Mouse (Mus musculus) C2C12 (cell line): Measurements from ENCODE around the gene Csf3r.

Experiments used
- CTCF ChIP-seq: IDR thresholded peaks from one replicate; pipeline ENCODE4 v1.5.1; 2011; ENCODE audit not compliant: control insufficient read depth, insufficient read depth, insufficient read length
- FOSL1 ChIP-seq: IDR thresholded peaks from one replicate; pipeline ENCODE4 v1.8.0; 2011; ENCODE audit warnings: mild to moderate bottlenecking, low read length; ENCODE audit not compliant: poor library complexity, insufficient read depth, severe bottlenecking
- MAX ChIP-seq: IDR thresholded peaks from one replicate; pipeline ENCODE4 v1.6.1; 2011; ENCODE audit warnings: mild to moderate bottlenecking, control low read depth
- MYOD1 ChIP-seq: IDR thresholded peaks from one replicate; pipeline ENCODE4 v1.6.1; 2011; ENCODE audit warnings: low read depth; ENCODE audit not compliant: control insufficient read depth, insufficient read length
- MYOG ChIP-seq: IDR thresholded peaks from one replicate; pipeline ENCODE4 v1.6.1; 2011; ENCODE audit not compliant: control insufficient read depth, insufficient read length; ENCODE audit errors: extremely low read depth
- USF1 ChIP-seq: IDR thresholded peaks from one replicate; pipeline ENCODE4 v1.6.1; 2011; ENCODE audit warnings: low read depth, mild to moderate bottlenecking, control low read depth, moderate library complexity

- no peak for TF ChIP-seq MAX
- no peak for TF ChIP-seq CTCF
- TF ChIP-seq USF1: no peak
- no peak for TF ChIP-seq MYOD1
- TF ChIP-seq MYOG: no peak
- no peak for TF ChIP-seq FOSL1
Measured at GRCm38 (mm10) chr4:126091873-126092272, 67.5 kb downstream of the Csf3r start.
